In genomic region chr16:49802993-49803392, GRCm38 (mm10) we compare ENCODE assay signal across 14 mouse cellular contexts.
"Had no signal": no experiment of that assay in that cellular context is flagged by ENCODE, and none has a peak within 500 bp of the region (broad histone marks: within the 10 kb centered on the region; RNA-seq: fewer than 3 reads in every experiment).

No protein-coding gene starts in this region.

- H3K27ac ChIP-seq: kidney, postnatal 0 days; stomach, embryonic 15.5 days had no signal

- DNase-seq: kidney, adult 8-10 months; kidney, postnatal 36 days; layer of hippocampus, adult 9-11 months; layer of hippocampus, postnatal 36 days; lung, adult 2 months; lung, postnatal 36 days; midbrain, embryonic 14.5 days; right cerebral cortex, postnatal 14 days; thymus, adult 2 months; thymus, postnatal 36 days had no signal

- H3K4me3 ChIP-seq: stomach, embryonic 15.5 days had no signal

- H3K27me3 ChIP-seq: stomach, embryonic 15.5 days had no signal

- H3K9me3 ChIP-seq: stomach, embryonic 15.5 days had no signal

- ATAC-seq: inflammation-experienced regulatory T-cells, adult 6 months; intestine, postnatal 0 days had no signal

- H3K9ac ChIP-seq: stomach, embryonic 15.5 days had no signal

- H3K36me3 ChIP-seq: stomach, embryonic 15.5 days had no signal
